Mouse (Mus musculus): ENCODE results near the gene Slc10a6.

Slc10a6 gene

DNA sequence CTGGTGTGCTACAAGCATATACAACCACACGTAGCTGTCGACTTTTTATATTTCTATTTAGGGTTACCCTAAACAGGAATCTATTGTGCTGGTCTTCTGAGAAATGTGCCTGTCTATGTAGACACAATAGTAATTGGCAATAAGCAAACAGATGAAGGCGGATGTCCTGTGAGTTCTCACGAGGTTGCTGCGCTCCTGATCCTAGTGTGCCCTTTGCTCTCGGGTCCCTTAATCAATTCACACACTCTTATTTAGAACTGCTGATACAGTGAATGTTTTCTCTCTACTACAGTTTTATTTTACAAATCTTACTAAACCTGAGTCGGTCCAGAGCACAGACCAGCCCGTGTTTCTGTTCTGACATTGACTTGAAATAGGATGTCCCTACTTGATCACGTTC, 68.7 kb downstream of the Slc10a6 start:
- no peak for DNase-seq (ENCODE audit: extremely low read depth, low read depth, low spot score)
